Mouse (Mus musculus) liver, embryonic 11.5 days (tissue): Measurements from ENCODE around the gene Nkiras1. TPM values are rescaled to one million over a fixed set of nuclear protein-coding genes. Genes with fewer than 3 reads are reported as not detected.

ENCODE experiments used
- ATAC-seq: fragments of 200-750 bp; cut with Nextera tagmentation; replicated peaks from 2 replicates; pipeline ENCODE4 v1.8.0; 2017; ENCODE audit warnings: moderate number of reproducible peaks, mild to moderate bottlenecking, moderate TSS enrichment, moderate library complexity; ENCODE audit not compliant: low FRiP score
- DNase-seq: peaks from one replicate; pipeline ENCODE4 v3.0.0-alpha.2; 2017; ENCODE audit warnings: low spot score
- H3K27ac ChIP-seq: fragments of 300-500 bp; sonication (generic); 2 replicates; pipeline ENCODE4 v1.5.1; 2014; ENCODE audit warnings: mild to moderate bottlenecking, low read depth, low read length, control low read depth
- H3K27me3 ChIP-seq: fragments of 300-500 bp; sonication (generic); replicated peaks from 2 replicates; pipeline ENCODE4 v1.6.1; 2014; ENCODE audit warnings: low read length, mixed read lengths; ENCODE audit not compliant: control insufficient read depth, insufficient read depth
- H3K36me3 ChIP-seq: fragments of 300-500 bp; sonication (generic); 2 replicates; pipeline ENCODE4 v1.6.1; 2014; ENCODE audit warnings: mild to moderate bottlenecking, low read length, moderate library complexity, mixed read lengths; ENCODE audit not compliant: control insufficient read depth, insufficient read depth
- H3K4me1 ChIP-seq: fragments of 300-500 bp; sonication (generic); replicated peaks from 2 replicates; pipeline ENCODE4 v1.6.1; 2014; ENCODE audit warnings: low read length, mixed read lengths; ENCODE audit not compliant: control insufficient read depth, insufficient read depth
- H3K4me2 ChIP-seq: fragments of 300-500 bp; sonication (generic); 2 replicates; pipeline ENCODE4 v1.6.1; 2014; ENCODE audit warnings: mild to moderate bottlenecking, control low read depth, moderate library complexity
- H3K4me3 ChIP-seq: fragments of 300-500 bp; sonication (generic); 2 replicates; pipeline ENCODE4 v1.5.1; 2014; ENCODE audit warnings: low read depth, low read length, control low read depth
- H3K9ac ChIP-seq: fragments of 300-500 bp; sonication (generic); 2 replicates; pipeline ENCODE4 v1.6.1; 2014; ENCODE audit warnings: low read depth, low read length, control low read depth
- H3K9me3 ChIP-seq: fragments of 300-500 bp; sonication (generic); 2 replicates; pipeline ENCODE4 v1.6.1; 2016; ENCODE audit warnings: low read length, inconsistent platforms, mixed read lengths; ENCODE audit not compliant: control insufficient read depth
- whole genome bisulfite sequencing: fragments of 180-500 bp; shearing (Covaris S2); extraction: QIAGEN DNeasy Blood & Tissue Kit; methylation state at CpG from one replicate; pipeline ENCODE4 v1.1.7; 2014; 5-methylcytosine and 5-hydroxymethylcytosine counted together
- polyA plus RNA-seq: library from polyadenylated mRNA; unstranded; fragments of >200 nt; fragmentation: Nextera tagmentation; extraction: Ambion mirVana; gene quantifications from 2 replicates; pipeline ENCODE4 v1.2.1, GENCODE M21; 2014

The Nkiras1 gene
- polyA plus RNA-seq, 1 experiment from 2014 or later: 17.0 TPM

- H3K27me3 ChIP-seq: no peaks in the 10 kb centered on the region
- no peak overlapping the region for H3K4me2 ChIP-seq
- no peaks in the 10 kb centered on the region for H3K9me3 ChIP-seq
- DNase-seq: no peak
- 82% methylated on average over 3 of the region's 3 CpGs for WGBS
- H3K27ac ChIP-seq: no peak overlapping the region
- H3K36me3 ChIP-seq: no peaks in the 10 kb centered on the region
- H3K9ac ChIP-seq: no peak overlapping the region
- H3K4me1 ChIP-seq: no peaks in the 10 kb centered on the region
- H3K4me3 ChIP-seq: no peak overlapping the region
- no peak for ATAC-seq
These were observed 21.2 kb downstream of the Nkiras1 start for GRCm38 (mm10) chr14:18292111-18292510.

- Histone ChIP-seq H3K4me2 (no peak overlapping the region), H3K9ac (no peak overlapping the region), H3K4me3 (no peak overlapping the region), H3K9me3 (no peaks in the 10 kb centered on the region), H3K4me1 (no peaks in the 10 kb centered on the region), H3K27me3 (no peaks in the 10 kb centered on the region), H3K36me3 (no peaks in the 10 kb centered on the region), H3K27ac (no peak overlapping the region)
- no peak for DNase-seq
- ATAC-seq: no peak
- 77% methylated on average over 3 of the region's 3 CpGs for WGBS
These were observed 21.6 kb downstream of the Nkiras1 start for GRCm38 (mm10) chr14:18292578-18292977.

- no peaks in the 10 kb centered on the region; the same call in 1 of the 2 replicates for H3K4me1 ChIP-seq
- no peak overlapping the region for H3K9ac ChIP-seq
- no peaks in the 10 kb centered on the region for H3K27me3 ChIP-seq
- ATAC-seq: no peak
- no peak overlapping the region for H3K27ac ChIP-seq
- no peak overlapping the region for H3K4me2 ChIP-seq
- H3K4me3 ChIP-seq: no peak overlapping the region
- no peak for DNase-seq
- 67% methylated on average over 2 of the region's 2 CpGs for WGBS
- H3K9me3 ChIP-seq: no peaks in the 10 kb centered on the region
- H3K36me3 ChIP-seq: no peaks in the 10 kb centered on the region
These were observed 26.5 kb downstream of the Nkiras1 start for GRCm38 (mm10) chr14:18297441-18297840.

GRCm38 (mm10) chr14:18298874-18299273 lies 27.9 kb downstream of the Nkiras1 start:
- Histone ChIP-seq H3K36me3 (no peaks in the 10 kb centered on the region), H3K4me3 (no peak overlapping the region), H3K9me3 (no peaks in the 10 kb centered on the region), H3K27me3 (no peaks in the 10 kb centered on the region), H3K4me1 (no peaks in the 10 kb centered on the region; the same call in 1 of the 2 replicates), H3K27ac (no peak overlapping the region), H3K9ac (no peak overlapping the region), H3K4me2 (no peak overlapping the region)
- DNase-seq: no peak
- no peak for ATAC-seq
- 80% methylated on average over 2 of the region's 2 CpGs for WGBS

- 91% methylated on average over 2 of the region's 2 CpGs for WGBS
- no peaks in the 10 kb centered on the region for H3K36me3 ChIP-seq
- no peak overlapping the region for H3K27ac ChIP-seq
- DNase-seq: no peak
- no peaks in the 10 kb centered on the region for H3K27me3 ChIP-seq
- H3K4me3 ChIP-seq: no peak overlapping the region
- no peak overlapping the region for H3K4me2 ChIP-seq
- no peak for ATAC-seq
- no peak overlapping the region for H3K9ac ChIP-seq
- no peaks in the 10 kb centered on the region; the same call in 1 of the 2 replicates for H3K4me1 ChIP-seq
- no peaks in the 10 kb centered on the region for H3K9me3 ChIP-seq
These were observed 29.7 kb downstream of the Nkiras1 start for GRCm38 (mm10) chr14:18300676-18301075.

- Histone ChIP-seq H3K9ac (no peak overlapping the region), H3K36me3 (peaks cover 3% of the 10 kb centered on the region; the same call in 1 of the 2 replicates), H3K4me1 (no peaks in the 10 kb centered on the region; the same call in 1 of the 2 replicates), H3K4me2 (no peak overlapping the region), H3K9me3 (no peaks in the 10 kb centered on the region), H3K27me3 (no peaks in the 10 kb centered on the region), H3K27ac (no peak overlapping the region), H3K4me3 (no peak overlapping the region)
- 57% methylated on average over 3 of the region's 3 CpGs for WGBS
- DNase-seq (no peak), ATAC-seq (no peak)
These were observed 30.7 kb downstream of the Nkiras1 start for GRCm38 (mm10) chr14:18301591-18301990.

- peaks cover 3% of the 10 kb centered on the region; the same call in 1 of the 2 replicates for H3K36me3 ChIP-seq
- H3K4me1 ChIP-seq: no peaks in the 10 kb centered on the region; the same call in 1 of the 2 replicates
- 62% methylated on average over 3 of the region's 3 CpGs for WGBS
- no peaks in the 10 kb centered on the region for H3K27me3 ChIP-seq
- ATAC-seq (no peak), DNase-seq (no peak)
- H3K9ac ChIP-seq: no peak overlapping the region
- no peak overlapping the region for H3K4me3 ChIP-seq
- no peaks in the 10 kb centered on the region for H3K9me3 ChIP-seq
- H3K4me2 ChIP-seq: no peak overlapping the region
- H3K27ac ChIP-seq: no peak overlapping the region
These were observed 31.8 kb downstream of the Nkiras1 start for GRCm38 (mm10) chr14:18302750-18303149.

- H3K9me3 ChIP-seq: no peaks in the 10 kb centered on the region
These were observed 32.3 kb downstream of the Nkiras1 start for GRCm38 (mm10) chr14:18303262-18303661.

GRCm38 (mm10) chr14:18304165-18304564 lies 33.2 kb downstream of the Nkiras1 start:
- DNase-seq: no peak
- H3K27me3 ChIP-seq: no peaks in the 10 kb centered on the region
- H3K27ac ChIP-seq: no peak overlapping the region
- WGBS: 94% methylated on average over 5 of the region's 5 CpGs
- H3K36me3 ChIP-seq: peaks cover 3% of the 10 kb centered on the region; the same call in 1 of the 2 replicates
- H3K4me2 ChIP-seq: no peak overlapping the region
- H3K9me3 ChIP-seq: no peaks in the 10 kb centered on the region
- H3K9ac ChIP-seq: no peak overlapping the region
- no peaks in the 10 kb centered on the region; the same call in 1 of the 2 replicates for H3K4me1 ChIP-seq
- no peak for ATAC-seq
- no peak overlapping the region for H3K4me3 ChIP-seq

More at GRCm38 (mm10) chr14:18303262-18303661, 32.3 kb downstream of the Nkiras1 start:
- no peaks in the 10 kb centered on the region; the same call in 1 of the 2 replicates for H3K4me1 ChIP-seq
- no peak overlapping the region for H3K4me3 ChIP-seq
- peaks cover 3% of the 10 kb centered on the region; the same call in 1 of the 2 replicates for H3K36me3 ChIP-seq
- H3K9ac ChIP-seq: no peak overlapping the region
- H3K4me2 ChIP-seq: no peak overlapping the region
- 73% methylated on average over 4 of the region's 4 CpGs for WGBS
- H3K27ac ChIP-seq: no peak overlapping the region
- ATAC-seq (no peak), DNase-seq (no peak)
- H3K27me3 ChIP-seq: no peaks in the 10 kb centered on the region
